Mouse (Mus musculus): ENCODE data around the gene Dlg2. TPM values are rescaled to one million over a fixed set of nuclear protein-coding genes. Genes with fewer than 3 reads are reported as not detected.

Dlg2 gene
- polyA plus RNA-seq, 1 experiment: 0.21 TPM

GRCm38 (mm10) chr7:91936193-91936592 is 1459.7 kb downstream of the Dlg2 start:
- DNase-seq (ENCODE audit: low read depth, low spot score): no peak
- WGBS: 47% methylated on average over 2 of the region's 2 CpGs

- WGBS: 68% methylated on average over 1 of the region's 1 CpGs
- no peak for DNase-seq (ENCODE audit: low read depth, low spot score)
Observed at GRCm38 (mm10) chr7:91943224-91943623, 1466.8 kb downstream of the Dlg2 start.

GRCm38 (mm10) chr7:91955584-91955983 is 1479.1 kb downstream of the Dlg2 start:
- no peak for DNase-seq (ENCODE audit: low read depth, low spot score)
- 84% methylated on average over 1 of the region's 1 CpGs for WGBS

GRCm38 (mm10) chr7:91962956-91963355 is 1486.5 kb downstream of the Dlg2 start:
- no peak for DNase-seq (ENCODE audit: low read depth, low spot score)
- 80% methylated on average over 2 of the region's 2 CpGs for WGBS

- WGBS: 55% methylated on average over 1 of the region's 1 CpGs
- DNase-seq (ENCODE audit: low read depth, low spot score): no peak
Observed at GRCm38 (mm10) chr7:91972970-91973369, 1496.5 kb downstream of the Dlg2 start.

- DNase-seq (ENCODE audit: low read depth, low spot score): no peak
- 79% methylated on average over 5 of the region's 5 CpGs for WGBS
Observed at GRCm38 (mm10) chr7:92003769-92004455, 1527.4 kb downstream of the Dlg2 start.

GRCm38 (mm10) chr7:92005681-92006425 is 1529.4 kb downstream of the Dlg2 start:
- DNase-seq (ENCODE audit: low read depth, low spot score): no peak
- WGBS: 72% methylated on average over 4 of the region's 4 CpGs

- WGBS: 83% methylated on average over 1 of the region's 1 CpGs
- DNase-seq (ENCODE audit: low read depth, low spot score): no peak
Observed at GRCm38 (mm10) chr7:92008702-92009101, 1532.2 kb downstream of the Dlg2 start.

- DNase-seq (ENCODE audit: low read depth, low spot score): no peak
- 53% methylated on average over 1 of the region's 1 CpGs for WGBS
Observed at GRCm38 (mm10) chr7:92024928-92025327, 1548.5 kb downstream of the Dlg2 start.

GRCm38 (mm10) chr7:92025465-92026056 is 1549.1 kb downstream of the Dlg2 start:
- DNase-seq (ENCODE audit: low read depth, low spot score): no peak
- WGBS: 58% methylated on average over 2 of the region's 2 CpGs

- 45% methylated on average over 7 of the region's 7 CpGs for WGBS
- DNase-seq (ENCODE audit: low read depth, low spot score): no peak
Observed at GRCm38 (mm10) chr7:92027049-92027448, 1550.6 kb downstream of the Dlg2 start.

- WGBS: 84% methylated on average over 2 of the region's 2 CpGs
- DNase-seq (ENCODE audit: low read depth, low spot score): no peak
Observed at GRCm38 (mm10) chr7:92034256-92034655, 1557.8 kb downstream of the Dlg2 start.

- no peak for DNase-seq (ENCODE audit: low read depth, low spot score)
Observed at GRCm38 (mm10) chr7:92040187-92040586, 1563.7 kb downstream of the Dlg2 start.

GRCm38 (mm10) chr7:92040785-92041411 is 1564.4 kb downstream of the Dlg2 start:
- DNase-seq (ENCODE audit: low read depth, low spot score): no peak
- 30% methylated on average over 2 of the region's 2 CpGs for WGBS

- WGBS: 85% methylated on average over 1 of the region's 1 CpGs
- DNase-seq (ENCODE audit: low read depth, low spot score): no peak
Observed at GRCm38 (mm10) chr7:92044966-92045365, 1568.5 kb downstream of the Dlg2 start.

GRCm38 (mm10) chr7:92047271-92047670 is 1570.8 kb downstream of the Dlg2 start:
- 26% methylated on average over 2 of the region's 2 CpGs for WGBS

GRCm38 (mm10) chr7:92048876-92049275 is 1572.4 kb downstream of the Dlg2 start:
- 84% methylated on average over 1 of the region's 1 CpGs for WGBS
- DNase-seq (ENCODE audit: low read depth, low spot score): no peak

More at GRCm38 (mm10) chr7:92047271-92047670, 1570.8 kb downstream of the Dlg2 start:
- DNase-seq (ENCODE audit: low read depth, low spot score): no peak

GRCm38 (mm10) chr7:92066851-92067250 is 1590.4 kb downstream of the Dlg2 start:
- WGBS: 63% methylated on average over 4 of the region's 4 CpGs
- no peak for DNase-seq (ENCODE audit: low read depth, low spot score)

- 53% methylated on average over 3 of the region's 3 CpGs for WGBS
- no peak for DNase-seq (ENCODE audit: low read depth, low spot score)
Observed at GRCm38 (mm10) chr7:92087429-92087828, 1611.0 kb downstream of the Dlg2 start.

GRCm38 (mm10) chr7:92093860-92094259 is 1617.4 kb downstream of the Dlg2 start:
- 5% methylated on average over 3 of the region's 3 CpGs for WGBS
- no peak for DNase-seq (ENCODE audit: low read depth, low spot score)

Measured in large intestine, adult 2 months (tissue).